Mouse (Mus musculus) urinary bladder, postnatal 4 days (tissue): Measurements from ENCODE around the gene Tmem30a.
A peak's percentile ranks its signal among the peaks of the same experiment; 100 is the strongest.

ENCODE experiments used
- DNase-seq, 2 experiments: peaks; one replicate each; pipeline ENCODE4 v3.0.0; 2021 to 2022; ENCODE audit warnings: low spot score in 2 of 2

The Tmem30a gene

DNA sequence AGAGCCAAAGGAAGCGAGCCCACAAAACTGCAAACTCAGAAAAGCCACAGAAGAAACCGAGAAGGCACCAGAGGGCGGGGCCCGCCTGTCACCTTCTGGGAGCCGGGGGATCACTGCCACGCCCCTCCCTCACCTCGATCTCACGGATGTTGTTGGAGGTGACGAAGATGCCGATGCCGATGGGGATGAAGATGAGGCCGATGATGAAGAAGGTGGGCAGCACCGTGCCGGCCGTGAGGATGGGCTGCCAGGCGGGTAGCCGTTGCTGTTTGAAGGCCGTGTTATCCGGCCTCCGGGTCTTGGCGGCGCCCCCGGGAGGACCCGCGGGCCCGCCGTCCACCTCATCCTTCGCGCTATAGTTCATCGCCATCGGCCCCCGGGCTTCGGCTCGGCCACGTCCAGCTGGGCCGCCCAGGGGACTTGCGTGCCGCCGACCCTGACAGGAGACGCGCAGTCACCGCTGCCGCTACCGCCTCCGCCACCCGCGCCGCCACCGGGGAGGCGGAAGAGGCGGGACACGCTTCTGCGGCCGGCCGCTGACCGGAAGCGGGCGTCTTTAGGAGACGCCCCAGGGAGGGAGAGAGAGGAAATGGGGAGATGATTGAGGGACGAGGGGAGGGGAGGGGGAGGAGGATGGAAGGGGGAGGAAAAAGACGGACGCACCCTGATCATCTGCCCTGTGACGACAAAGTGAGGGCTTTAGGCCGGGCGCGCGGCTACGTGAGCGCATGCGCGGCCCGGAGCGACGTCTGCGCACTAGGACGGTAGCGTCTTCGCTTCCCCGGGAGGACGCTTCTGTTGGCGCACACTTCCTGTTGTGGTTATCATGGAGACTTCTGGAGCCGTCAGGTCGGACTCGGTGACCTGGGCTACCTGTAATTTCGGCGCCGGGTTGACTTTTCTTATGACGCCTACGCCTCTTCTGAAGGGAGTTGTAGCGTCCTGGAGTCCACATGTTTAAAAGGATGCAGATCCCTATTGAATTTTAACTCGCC is at the start of gene Tmem30a:
Gene Tmem30a (minus strand): TSS at position 667 of the 995 bp plus-strand sequence.
- peak; percentile 91 to 95 for DNase-seq

DNA sequence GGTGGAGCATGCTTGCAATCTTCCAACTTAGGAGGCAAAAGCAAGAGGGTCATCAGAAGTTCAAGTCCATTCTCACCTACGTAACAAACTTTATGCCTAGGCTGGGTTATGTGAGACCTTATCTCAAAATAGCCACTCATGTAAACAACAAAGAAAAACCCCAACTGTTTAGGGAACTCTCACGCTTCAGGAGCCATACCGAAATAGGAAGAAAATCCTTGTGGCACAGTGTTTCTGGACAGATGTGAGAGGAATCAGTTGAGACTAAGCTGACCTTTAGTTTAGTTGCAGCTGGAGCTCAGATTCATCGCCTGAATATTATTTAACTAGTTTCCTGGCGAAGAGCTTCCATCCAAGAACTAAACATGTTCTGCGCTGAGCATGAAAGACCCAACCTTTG is 49.3 kb upstream of the Tmem30a start:
- DNase-seq = no peak

DNA sequence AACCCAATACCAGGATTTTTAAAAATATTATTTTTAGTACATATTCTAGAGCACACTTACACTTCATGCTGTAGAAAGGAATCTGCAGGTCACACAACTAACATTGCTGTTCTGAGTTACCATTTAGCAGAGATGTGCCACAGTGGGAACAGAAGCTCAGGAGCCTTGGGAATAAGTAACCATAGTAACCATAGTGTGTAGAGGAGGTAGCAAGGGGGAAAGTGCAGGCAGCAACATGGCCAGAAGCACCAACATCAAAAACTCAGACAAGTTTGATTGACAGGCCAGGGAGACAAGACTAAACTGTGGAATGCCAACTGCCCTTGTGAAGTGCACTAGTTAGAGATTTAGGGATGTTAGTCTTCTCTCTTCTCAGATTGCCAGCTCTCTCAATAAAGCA is 48.7 kb upstream of the Tmem30a start:
- no peak for DNase-seq

DNA sequence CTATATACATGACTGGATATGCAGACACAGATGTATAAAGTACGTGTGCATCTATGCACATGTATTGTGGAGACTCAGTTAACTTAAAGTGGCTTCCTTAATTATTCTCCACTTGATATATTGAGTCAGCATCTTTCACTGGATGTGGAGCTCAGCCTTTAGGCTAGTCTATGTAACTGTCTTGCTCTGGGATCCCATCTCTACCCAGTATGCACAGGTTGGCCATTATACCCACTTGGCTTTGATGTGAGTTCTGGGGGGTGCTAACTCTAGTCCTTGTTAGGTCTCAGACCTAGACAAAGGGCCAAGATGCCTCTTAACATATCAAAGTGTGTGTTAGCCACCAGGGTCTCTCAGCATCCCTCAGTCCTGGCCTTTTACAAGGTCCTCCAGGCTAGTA is 38.0 kb upstream of the Tmem30a start:
- DNase-seq = no peak

DNA sequence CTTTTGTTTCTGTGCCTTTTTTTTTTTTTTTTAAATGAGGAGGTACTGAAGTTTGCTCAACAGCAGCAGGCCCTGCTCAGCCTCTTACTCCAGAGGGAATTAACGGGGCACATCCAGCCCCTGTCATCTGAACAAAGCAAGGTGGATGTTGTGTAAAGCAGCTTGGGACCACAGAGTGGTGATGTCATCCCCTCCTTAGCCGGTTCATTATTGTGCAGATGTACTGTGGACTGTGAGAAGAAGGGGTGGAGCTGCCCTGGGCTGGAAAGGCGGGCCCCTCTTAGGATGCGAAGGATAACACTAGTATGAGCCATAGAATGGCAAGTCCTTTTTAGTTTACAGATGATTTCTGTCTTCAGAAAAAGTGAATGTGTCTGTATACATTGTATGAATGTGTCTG is 37.6 kb upstream of the Tmem30a start:
- no peak for DNase-seq

- DNase-seq = no peak
These were observed 36.8 kb upstream of the Tmem30a start for GRCm38 (mm10) chr9:79829842-79830800.

DNA sequence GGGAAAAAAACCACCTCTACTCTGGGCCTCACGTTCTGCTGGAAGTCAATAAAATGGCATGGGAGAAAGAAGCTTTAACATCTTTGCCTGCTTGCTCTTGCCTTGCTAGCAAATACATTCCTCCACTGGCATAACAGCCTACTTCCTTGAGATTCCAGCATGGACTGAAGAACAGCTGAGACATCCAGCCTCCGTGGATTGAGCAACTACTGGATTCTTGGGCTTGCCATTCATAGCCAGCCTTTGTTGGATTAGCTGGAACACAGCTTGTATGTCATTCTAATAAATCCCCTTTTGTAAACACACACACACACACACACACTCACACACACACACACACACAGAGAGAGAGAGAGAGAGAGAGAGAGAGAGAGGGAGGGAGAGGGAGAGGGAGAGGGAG is 33.8 kb upstream of the Tmem30a start:
- DNase-seq = no peak

DNA sequence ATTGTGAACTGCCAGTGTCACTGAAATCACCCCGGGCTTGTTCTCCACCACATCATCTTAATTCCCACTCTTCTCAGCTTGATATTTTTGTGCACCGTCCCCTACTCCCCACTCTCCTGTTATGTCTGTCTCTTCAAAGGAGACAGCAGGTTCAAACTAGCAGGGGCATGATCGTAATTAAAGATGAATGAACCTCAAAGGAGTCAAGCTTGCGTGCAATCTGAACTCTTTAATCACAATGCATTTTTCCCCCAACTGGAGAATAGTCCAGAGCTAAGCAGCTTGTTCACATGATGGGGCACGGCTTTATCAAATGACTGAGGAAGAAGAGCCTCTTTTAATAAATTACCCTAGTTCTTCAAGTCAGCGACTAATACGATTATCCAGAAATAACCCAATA is 32.2 kb upstream of the Tmem30a start:
- DNase-seq = no peak

GRCm38 (mm10) chr9:79823856-79824255 is 30.5 kb upstream of the Tmem30a start:
- DNase-seq = no peak

DNA sequence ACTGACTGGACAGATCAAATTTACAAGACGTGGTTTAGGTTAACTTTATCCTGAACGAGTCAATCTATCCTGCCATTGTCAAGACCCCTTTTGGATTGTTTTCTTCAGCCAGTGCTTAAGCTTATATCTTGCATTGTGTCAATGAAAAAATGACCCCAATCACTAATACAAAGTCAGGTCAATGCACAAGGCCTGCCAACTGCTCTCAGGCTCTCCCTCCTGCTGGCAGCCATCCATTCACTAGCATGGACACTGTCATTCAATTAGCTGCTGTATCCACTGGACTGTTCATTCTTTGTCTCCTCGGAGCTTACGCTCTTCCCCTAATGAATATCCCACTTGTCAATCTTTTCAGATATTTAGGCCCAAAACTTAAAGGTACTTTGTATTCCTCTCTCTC is 30.1 kb upstream of the Tmem30a start:
- DNase-seq = no peak

GRCm38 (mm10) chr9:79816464-79816863 is 23.2 kb upstream of the Tmem30a start:
- no peak for DNase-seq

DNA sequence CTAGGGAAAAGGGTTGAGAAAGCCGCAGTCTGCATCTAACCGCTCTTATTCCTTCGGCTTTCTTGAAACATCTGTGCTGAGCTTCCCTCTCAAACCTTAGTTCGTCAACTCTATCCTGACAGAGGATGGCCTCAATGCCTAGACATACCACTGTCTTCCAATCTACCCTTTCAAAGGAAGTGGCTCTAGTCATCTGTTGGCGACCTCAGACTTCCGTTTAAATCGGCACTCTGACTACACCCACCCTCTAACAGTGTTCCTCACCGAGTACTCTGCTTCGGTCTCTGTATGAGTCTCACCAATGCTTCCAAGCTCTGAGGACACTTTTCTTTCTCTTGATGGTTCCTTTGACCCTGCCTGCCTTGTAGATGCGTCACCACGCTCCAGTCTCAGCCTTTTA is 22.7 kb upstream of the Tmem30a start:
- DNase-seq = no peak

- DNase-seq = no peak
These were observed 21.3 kb upstream of the Tmem30a start for GRCm38 (mm10) chr9:79814592-79814991.

- no peak for DNase-seq
These were observed 17.9 kb upstream of the Tmem30a start for GRCm38 (mm10) chr9:79810969-79811902.

DNA sequence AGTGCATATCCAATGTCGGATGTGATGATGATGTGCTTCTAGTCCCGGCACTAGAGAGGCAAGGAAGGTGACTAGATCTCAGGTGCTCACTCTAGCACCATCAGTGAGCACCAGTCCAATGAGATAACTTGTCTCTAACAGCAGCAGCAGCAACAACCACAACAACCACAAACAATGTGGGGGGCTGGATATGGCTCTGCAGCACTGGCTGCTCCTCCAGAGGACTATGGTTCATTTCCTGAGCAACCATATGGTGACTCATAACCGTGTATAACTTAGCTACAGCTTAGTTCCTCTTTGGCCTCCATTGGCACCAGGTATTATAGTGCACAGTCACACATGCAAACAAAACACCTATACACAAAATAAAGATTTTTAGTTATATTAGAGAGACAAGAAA is 17.2 kb upstream of the Tmem30a start:
- DNase-seq = no peak

DNA sequence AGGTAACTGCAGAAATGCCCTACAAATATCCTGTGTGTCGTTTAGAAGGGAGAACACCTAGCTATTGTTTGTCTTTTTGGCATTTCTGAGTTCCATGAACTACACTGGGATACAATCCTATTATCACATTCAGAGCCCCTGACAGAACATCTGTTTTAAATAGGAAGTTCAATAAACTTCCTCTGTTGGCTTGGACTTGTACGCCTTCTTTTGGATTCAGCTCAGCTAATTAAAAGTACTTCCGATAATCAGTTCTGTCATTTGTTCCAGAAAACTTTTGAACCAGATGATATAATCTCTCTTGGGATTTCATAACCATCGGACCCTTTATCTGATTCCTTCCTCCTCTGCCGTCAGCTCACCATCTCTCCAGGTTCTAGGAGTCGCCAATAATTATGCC is 16.1 kb upstream of the Tmem30a start:
- DNase-seq = no peak

- no peak for DNase-seq
These were observed 13.9 kb upstream of the Tmem30a start for GRCm38 (mm10) chr9:79807178-79807577.

- DNase-seq = no peak
These were observed 13.2 kb upstream of the Tmem30a start for GRCm38 (mm10) chr9:79806317-79807075.

DNA sequence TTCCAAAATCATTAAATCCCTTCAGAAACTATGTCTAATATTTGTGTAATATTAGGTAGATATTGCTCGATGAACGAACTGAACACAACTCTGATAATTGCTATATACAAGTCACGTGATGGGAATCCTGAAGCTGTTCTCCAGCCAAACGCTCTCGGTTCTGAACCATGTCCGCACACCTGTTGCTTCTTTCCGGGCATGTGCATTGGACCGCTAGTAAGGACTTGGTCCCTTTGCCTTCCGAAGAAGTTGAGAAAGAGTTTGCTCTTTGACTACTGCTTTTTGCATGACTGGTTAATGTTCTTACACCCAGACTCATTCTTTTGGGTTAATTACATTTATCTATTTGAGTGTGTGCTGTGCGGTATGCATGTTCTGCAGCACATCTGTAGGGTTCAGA is 12.1 kb upstream of the Tmem30a start:
- no peak for DNase-seq

DNA sequence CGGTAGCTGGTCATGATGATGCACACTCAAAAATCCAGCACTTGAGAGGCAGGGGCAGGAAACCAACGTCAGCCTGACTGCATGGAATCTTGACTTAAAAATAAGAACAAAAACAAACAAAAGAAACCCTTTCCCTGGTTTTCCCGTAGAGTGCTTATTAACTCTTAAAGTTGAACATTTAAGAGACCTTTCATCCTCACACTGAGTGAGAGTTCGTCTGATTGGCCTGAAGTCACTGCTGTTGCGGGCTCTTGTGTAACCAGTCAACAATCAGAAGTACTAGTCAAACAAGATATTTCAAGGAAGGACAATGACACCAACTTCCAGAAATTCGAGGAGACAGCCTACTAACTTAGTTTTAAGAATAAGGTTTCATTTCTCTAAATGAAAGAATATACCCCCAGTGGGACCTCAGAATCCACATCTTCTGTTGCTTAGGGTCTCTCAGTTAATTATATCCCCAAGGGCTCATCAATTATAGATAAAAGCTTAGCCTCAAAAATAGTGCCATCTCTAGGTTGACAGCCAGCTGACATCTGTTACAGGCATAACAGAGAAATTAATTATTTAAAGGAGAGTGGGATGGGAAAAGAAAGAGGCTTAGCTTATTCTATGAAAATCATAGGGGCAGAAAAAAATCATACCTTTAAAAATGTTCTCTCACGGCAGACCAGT is 3.3 kb upstream of the Tmem30a start:
- DNase-seq = no peak
